Mouse (Mus musculus): Measurements from ENCODE around the gene Cpe.

The Cpe gene

GRCm38 (mm10) chr8:64629034-64629760 is 63.7 kb downstream of the Cpe start:
- no peak for DNase-seq

DNA sequence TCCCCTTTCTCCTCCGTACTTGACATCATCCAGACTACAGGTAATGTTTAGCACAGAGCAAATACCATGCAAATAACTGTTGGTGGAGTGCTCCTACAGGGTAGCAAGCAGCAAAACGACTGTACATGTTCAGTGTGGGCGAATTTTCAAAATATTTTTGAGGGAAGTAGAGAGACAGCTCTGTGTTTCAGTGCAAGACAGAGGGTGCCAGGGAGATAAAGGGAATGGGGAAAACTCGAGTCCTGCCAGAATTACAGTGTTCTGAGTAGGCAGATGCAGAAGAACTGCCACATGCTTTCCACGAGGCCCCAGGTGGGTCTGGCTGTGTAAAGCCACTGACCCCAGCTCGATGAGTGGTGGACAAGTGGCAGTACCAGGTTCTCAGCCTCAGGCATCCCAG is 64.8 kb downstream of the Cpe start:
- DNase-seq, result no peak

- no peak for DNase-seq
These were observed 68.2 kb downstream of the Cpe start for GRCm38 (mm10) chr8:64624603-64625037.

GRCm38 (mm10) chr8:64620365-64621150 is 72.3 kb downstream of the Cpe start:
- DNase-seq, result no peak

GRCm38 (mm10) chr8:64619661-64620060 is 73.2 kb downstream of the Cpe start:
- DNase-seq, result no peak

DNA sequence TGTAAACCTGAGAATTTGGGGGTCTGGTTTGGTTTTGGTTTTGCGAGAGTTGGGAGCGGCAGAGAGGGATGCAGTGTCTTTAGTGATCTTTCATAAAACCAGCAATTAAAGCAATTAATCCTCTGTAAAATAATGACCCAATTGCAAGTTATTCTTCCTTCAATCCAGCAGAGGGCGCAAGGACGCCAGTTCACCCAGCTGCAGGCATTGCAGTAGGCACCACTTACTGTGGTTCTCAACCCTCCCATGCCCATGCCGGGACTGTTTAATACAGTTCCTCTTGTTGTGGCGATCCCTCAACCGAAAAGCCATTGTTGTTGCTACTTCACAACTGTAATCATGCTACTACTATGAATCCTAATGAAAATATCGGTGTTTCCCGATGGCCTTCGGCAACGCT is 74.2 kb downstream of the Cpe start:
- DNase-seq, result peak; percentile 17 to 30

- DNase-seq, result no peak
These were observed 76.3 kb downstream of the Cpe start for GRCm38 (mm10) chr8:64616566-64616965.

GRCm38 (mm10) chr8:64615459-64615858 is 77.4 kb downstream of the Cpe start:
- no peak for DNase-seq

DNA sequence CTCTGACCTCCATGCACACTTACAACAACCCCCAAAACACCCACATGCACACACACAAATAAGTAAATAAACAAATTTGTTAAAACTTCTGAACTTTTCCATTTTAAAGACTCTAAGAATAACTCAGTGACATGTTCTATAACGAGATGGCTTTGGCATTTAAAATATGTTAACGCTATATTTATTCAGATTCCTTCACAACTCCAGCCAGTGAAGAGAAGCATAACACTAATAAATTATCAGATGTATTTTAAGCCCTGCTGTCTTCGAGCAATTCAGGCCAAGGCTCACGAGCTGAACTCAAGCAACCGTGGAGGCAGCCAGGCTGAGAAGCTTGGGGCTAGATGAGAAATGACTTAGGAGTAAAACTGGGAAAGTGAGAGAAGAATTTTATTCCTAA is 79.2 kb downstream of the Cpe start:
- no peak for DNase-seq

DNA sequence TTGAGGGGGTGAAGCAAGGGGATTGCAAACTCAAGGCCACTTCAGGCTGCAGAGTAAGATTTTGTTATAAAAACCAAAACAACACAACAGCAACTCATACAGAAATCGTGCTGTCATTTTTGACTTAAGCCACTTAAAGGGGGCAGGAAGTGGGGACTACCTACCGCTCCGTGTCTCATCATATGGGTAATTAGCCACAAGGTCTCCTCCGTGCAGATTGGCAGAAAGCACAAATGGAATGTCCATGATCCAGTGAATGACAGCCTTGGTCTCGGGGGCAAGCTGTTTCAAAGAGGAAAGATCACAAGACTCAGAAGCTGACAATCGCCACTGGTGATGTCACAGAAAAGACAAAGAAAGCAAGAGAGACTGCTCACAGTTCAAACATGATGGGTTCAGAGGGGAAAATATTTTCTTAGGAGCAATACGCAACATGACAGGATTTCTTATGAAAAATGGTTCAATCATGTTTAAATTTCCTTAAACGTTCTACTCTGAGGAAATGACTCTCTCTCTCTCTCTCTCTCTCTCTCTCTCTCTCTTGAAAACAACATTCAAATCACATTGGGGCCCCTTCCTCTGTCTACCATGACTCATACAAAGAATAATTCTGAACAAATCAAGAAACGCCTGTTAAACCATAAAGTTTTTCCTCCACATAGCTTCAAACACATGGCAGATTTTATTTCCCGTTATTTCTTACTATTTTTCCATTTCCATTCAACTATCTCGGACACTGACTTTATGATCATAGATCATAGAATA is 81.5 kb downstream of the Cpe start:
- DNase-seq, result no peak

DNA sequence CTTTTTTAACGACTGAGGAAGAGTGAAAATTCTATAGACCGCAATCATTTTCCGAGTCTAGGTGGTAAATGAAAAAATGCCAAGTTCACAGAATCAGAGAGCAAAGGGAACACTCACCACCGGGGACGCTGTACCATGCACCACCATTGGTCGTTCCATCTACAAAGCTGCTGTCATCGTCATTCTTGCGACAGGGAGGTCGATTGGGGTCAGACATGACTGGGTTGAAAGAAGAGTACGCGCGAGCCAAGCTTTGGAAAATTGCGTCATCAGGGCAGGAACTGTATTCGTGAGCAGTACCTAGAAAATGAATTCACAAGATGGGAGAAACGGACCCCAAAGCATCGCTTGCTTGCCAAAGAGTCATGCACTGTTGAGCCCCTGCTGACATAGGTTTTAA is 83.9 kb downstream of the Cpe start:
- DNase-seq, result no peak

DNA sequence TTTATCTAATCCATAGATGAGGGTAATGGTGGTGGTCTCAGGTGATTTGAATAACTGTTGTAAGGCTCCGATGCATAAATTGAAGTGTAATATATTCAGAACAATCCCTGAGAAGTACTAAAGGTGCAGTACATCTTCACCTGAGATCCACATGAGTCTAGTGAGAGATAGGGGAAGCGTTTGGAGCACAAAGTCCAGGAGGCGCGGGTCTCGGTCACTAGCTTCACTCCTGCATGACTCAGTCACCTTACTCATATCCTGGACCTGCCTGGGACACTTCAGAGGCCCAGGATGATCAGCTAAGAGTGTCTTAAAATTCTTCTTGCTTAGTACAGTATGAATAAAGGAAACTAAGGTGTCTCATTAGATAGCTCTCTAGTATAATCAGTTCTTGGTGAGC is 86.8 kb downstream of the Cpe start:
- DNase-seq, result no peak

DNA sequence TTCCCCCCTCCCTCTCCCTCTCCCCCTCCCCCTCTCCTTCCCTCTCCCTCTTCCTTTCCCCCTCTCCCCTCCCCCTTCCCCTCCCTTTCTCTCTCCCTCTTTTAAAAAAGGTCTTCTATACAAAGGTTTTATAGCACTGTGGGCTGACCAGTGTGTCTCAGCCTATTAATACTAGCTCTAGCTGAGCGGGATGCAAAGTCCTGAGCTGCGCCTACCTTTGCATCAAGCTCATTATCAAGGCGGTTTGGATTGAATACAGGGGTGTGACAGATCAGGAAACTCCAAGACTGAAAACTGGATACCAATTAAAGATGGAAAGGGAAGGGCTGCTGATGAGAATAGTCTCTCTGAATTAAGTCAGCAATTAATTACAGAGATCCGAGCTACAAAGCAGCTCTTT is 94.6 kb downstream of the Cpe start:
- no peak for DNase-seq

DNA sequence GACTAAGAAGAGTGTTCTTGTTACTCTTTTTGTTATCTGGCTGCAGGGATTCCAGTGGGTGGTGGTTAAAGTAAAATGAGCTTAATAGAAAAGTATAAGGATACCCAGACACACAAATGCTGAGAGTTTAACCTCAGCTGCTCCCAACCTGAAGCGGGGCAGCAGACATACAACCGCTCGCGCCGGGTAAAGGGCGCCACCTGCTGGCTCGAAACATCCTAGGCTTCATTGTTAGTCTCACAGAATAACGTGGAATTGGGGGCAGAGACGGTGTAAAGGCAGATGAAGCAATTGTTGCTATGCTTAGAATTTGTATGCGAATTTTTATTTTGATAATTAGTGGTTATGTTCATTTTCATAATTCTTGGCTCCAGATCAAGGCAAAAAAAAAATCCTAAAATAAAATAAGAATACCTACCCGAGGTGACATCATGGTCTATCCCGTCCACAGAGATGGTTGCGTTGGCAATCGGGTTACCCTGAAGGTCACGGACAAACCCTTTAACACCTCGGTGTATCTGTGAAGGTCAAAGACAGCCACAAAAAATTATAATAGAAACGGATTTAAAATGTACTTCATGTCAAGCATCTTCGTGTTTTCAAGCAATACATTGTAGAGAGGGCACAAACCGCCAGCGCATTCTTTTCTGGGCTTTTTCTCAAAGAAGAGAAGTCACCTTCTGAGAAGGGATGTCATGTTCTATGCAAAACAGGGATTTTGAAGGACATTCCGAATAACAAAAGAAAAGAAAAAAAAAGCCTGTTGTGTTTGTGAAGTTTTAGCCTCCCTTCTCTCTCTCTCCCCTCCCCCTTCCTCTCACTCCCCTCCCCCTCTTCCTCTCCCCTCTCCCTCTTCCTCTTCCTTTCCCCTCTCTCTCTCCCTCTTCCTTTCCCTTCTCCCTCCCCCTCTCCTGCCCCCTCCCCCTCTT is 95.5 kb downstream of the Cpe start:
- DNase-seq, result peak; percentile 39 to 45

DNA sequence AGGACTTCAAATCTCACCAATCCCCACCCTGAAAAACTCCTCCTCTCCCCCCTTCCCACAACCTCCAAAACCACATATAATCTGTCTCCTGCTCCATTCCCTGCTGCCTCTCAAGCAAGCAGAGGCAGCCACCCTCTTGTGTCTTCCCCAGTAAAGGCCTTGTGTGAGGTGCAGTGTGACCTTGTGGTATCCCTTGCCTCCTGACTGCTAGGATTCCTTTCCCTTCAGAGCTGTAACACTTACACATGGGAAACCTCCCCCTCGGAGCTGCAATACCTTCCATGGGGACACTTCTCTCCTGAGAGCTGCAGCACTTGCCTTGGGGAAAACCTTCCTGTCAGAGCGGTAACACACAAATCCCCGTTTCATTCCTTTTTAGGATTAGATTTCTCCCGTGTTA is 96.5 kb downstream of the Cpe start:
- DNase-seq, result no peak

DNA sequence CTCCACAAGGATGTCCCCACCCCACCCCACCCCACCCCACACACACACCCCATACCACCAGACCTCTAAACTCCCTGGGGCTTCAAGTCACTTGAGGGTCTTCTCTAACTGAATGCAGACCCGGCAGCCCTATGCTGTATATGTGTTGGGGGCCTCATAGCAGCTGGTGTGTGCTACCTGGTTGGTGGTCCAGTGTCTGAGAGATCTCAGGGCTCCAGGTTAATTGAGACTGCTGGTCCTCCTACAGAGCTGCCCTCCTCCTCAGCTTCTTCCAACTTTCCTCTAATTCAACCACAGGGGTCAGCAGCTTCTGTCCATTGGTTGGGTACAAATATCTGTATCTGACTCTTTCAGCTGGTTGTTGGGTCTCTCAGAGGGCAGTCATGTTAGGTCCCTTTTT is 102.4 kb downstream of the Cpe start:
- DNase-seq, result no peak

DNA sequence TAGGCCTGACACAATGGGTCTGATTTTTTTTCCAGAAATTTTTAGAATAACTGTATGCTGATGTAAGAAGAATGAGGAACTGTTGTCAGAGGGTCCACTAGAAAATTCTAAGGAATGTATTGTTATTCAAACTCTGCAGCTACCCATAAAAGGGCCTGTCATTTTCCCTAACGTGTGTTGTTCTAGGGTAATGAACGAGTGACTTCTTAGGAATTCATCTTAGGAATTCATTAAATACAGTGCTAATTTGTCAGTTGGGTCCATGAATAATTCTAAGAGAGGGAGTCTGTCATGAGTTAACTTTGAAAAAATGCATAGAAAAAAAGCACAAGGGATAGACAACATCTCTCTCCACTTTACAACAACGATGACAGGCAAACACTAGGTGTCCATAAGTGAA is 110.0 kb downstream of the Cpe start:
- DNase-seq, result no peak

DNA sequence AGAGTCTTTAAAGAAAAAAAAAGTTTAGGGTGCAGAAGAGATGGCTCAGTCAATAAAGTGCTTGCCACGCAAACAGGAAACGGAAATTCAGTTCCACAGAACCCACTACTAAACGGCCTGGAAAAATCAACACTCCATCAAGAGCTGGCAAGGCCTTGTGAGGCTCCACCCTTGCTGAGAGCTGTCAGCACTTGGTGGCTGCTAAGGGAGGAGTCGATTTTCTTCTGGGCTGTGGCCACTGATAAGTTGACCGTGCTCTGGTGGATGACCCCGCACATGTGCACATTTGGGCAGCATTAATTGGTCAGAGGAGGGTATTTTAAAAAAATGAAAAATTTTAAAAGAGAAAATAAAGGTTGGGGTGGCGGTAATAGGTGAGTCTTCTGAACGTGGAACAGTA is 114.6 kb downstream of the Cpe start:
- no peak for DNase-seq

GRCm38 (mm10) chr8:64575001-64575400 is 117.9 kb downstream of the Cpe start:
- DNase-seq, result no peak

DNA sequence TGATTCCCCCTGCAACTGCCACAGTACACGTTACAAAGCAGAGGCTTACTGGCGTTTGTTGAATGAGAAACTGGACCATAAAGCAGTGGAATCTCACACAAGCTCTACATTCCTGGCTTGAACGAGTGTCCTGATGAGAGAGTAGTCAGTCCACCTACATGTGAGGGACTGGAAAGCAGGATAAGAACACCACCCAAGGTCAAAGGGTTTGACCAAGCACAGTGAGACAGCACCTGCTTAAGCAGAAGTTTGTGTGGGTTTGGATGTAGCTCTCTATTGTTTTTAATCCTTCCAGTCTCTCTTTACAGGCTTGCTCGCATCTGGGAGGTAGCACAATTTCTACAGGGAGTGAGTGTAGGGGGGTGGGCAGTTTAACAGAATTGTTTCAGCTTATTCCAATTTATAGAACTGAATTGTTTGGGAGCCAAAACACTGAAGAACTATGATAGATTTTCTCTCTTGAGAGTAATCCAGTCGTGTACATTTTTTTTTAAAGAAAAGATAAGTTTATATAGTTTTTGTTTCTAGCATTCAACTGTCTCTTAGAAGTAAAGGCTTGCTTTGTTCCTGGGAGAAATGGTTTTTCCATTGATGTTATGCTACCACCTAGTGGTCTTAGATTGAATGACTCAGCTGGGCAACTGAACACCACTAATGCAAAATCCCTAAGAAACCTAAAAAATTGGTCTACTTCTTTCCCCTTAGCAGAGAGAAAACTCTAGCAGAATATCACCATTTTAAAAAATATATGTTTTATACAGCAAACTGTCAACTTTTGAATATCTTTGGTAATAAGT is 144.6 kb downstream of the Cpe start:
- no peak for DNase-seq

GRCm38 (mm10) chr8:64543441-64543840 is 149.4 kb downstream of the Cpe start:
- no peak for DNase-seq
